Mouse (Mus musculus) intestine, postnatal 0 days (tissue): ENCODE data around the gene Arl5c. TPM values are rescaled to one million over a fixed set of nuclear protein-coding genes. Genes with fewer than 3 reads are reported as not detected.

Experiments
- ATAC-seq: fragments of 200-750 bp; cut with Nextera tagmentation; 2 replicates; pipeline ENCODE4 v1.8.0; 2017; ENCODE audit warnings: mild to moderate bottlenecking, moderate TSS enrichment, moderate library complexity
- H3K27ac ChIP-seq: fragments of 300-500 bp; sonication (generic); 2 replicates; pipeline ENCODE4 v1.5.1; 2014; ENCODE audit warnings: mild to moderate bottlenecking, low read depth, low read length, moderate library complexity
- H3K27me3 ChIP-seq: fragments of 300-500 bp; sonication (generic); replicated peaks from 2 replicates; pipeline ENCODE4 v1.6.1; 2014; ENCODE audit warnings: low read length, mixed read lengths; ENCODE audit not compliant: control insufficient read depth, insufficient read depth
- H3K36me3 ChIP-seq: fragments of 300-500 bp; sonication (generic); 2 replicates; pipeline ENCODE4 v1.6.1; 2014; ENCODE audit warnings: mild to moderate bottlenecking, moderate library complexity; ENCODE audit not compliant: control insufficient read depth, insufficient read depth
- H3K4me1 ChIP-seq: fragments of 300-500 bp; sonication (generic); replicated peaks from 2 replicates; pipeline ENCODE4 v1.6.1; 2014; ENCODE audit warnings: antibody characterized with exemption, low read length, mixed read lengths; ENCODE audit not compliant: control insufficient read depth, insufficient read depth
- H3K4me2 ChIP-seq: fragments of 300-500 bp; sonication (generic); replicated peaks from 2 replicates; pipeline ENCODE4 v1.6.1; 2014; ENCODE audit warnings: low read depth, mild to moderate bottlenecking, moderate library complexity
- H3K4me3 ChIP-seq: fragments of 300-500 bp; sonication (generic); 2 replicates; pipeline ENCODE4 v1.5.1; 2014; ENCODE audit warnings: low read depth, low read length
- H3K9ac ChIP-seq: fragments of 300-500 bp; sonication (generic); 2 replicates; pipeline ENCODE4 v1.6.1; 2014; ENCODE audit warnings: mild to moderate bottlenecking, low read depth, low read length
- H3K9me3 ChIP-seq: fragments of 300-500 bp; sonication (generic); 2 replicates; pipeline ENCODE4 v1.6.1; 2016; ENCODE audit warnings: mixed run types; ENCODE audit not compliant: control insufficient read depth
- CTCF ChIP-seq: sonication (generic); IDR thresholded peaks from 2 replicates; pipeline ENCODE4 v1.5.1; 2016; ENCODE audit warnings: low read depth, mild to moderate bottlenecking, control low read depth, antibody characterized with exemption, moderate library complexity
- WGBS: fragments of 180-500 bp; shearing (Covaris S2); extraction: QIAGEN DNeasy Blood & Tissue Kit; methylation state at CpG from one replicate; pipeline ENCODE4 v1.1.7; 2014; 5-methylcytosine and 5-hydroxymethylcytosine counted together
- polyA plus RNA-seq: library from polyadenylated mRNA; unstranded; fragments of >200 nt; fragmentation: Nextera tagmentation; extraction: Ambion mirVana; gene quantifications from 2 replicates; pipeline ENCODE4 v1.2.1, GENCODE M21; 2015

Gene Arl5c
- polyA plus RNA-seq, 1 experiment from 2014 or later, result 4.2 TPM

- no peak overlapping the region for H3K27ac ChIP-seq
- ATAC-seq, result no peak
- no peak overlapping the region for H3K9ac ChIP-seq
- no peak overlapping the region for H3K4me3 ChIP-seq
- 81% methylated on average over 4 of the region's 4 CpGs for WGBS
- no peak overlapping the region for H3K4me2 ChIP-seq
- no peaks in the 10 kb centered on the region for H3K27me3 ChIP-seq
- no peaks in the 10 kb centered on the region for H3K4me1 ChIP-seq
- no peaks in the 10 kb centered on the region for H3K36me3 ChIP-seq
- no peak for TF ChIP-seq CTCF
- no peaks in the 10 kb centered on the region for H3K9me3 ChIP-seq
Measured at GRCm38 (mm10) chr11:98016824-98017223, 20.8 kb upstream of the Arl5c start.

- Histone ChIP-seq H3K4me3 (no peak overlapping the region), H3K4me1 (no peaks in the 10 kb centered on the region), H3K27me3 (no peaks in the 10 kb centered on the region), H3K27ac (no peak overlapping the region), H3K9ac (no peak overlapping the region), H3K36me3 (no peaks in the 10 kb centered on the region), H3K4me2 (no peak overlapping the region), H3K9me3 (no peaks in the 10 kb centered on the region)
- 81% methylated on average over 5 of the region's 5 CpGs for WGBS
- ATAC-seq, result no peak
- TF ChIP-seq CTCF, result no peak
Measured at GRCm38 (mm10) chr11:98016177-98016576, 20.2 kb upstream of the Arl5c start.

DNA sequence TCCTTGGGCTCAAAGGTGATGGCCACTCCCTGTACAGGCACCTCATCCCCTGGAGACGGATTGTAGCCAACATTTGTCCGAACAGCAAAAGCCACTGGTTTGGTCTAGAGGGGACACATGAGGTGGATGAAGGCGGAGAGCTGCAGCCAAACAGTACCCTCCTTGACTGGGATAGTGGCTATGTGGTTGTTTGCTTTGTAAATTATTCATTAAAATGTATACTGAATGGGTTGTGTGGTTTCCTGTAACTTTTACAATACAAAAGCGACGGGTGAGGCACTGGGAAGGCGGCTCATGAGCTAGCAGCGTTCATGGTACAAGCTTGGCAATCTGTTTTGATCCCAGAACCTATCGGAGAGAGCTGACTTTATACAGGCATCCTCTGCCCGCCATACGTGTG, 16.9 kb upstream of the Arl5c start:
- H3K4me1 ChIP-seq, result no peaks in the 10 kb centered on the region
- no peaks in the 10 kb centered on the region for H3K9me3 ChIP-seq
- H3K27me3 ChIP-seq, result no peaks in the 10 kb centered on the region
- H3K4me3 ChIP-seq, result no peak overlapping the region
- no peak overlapping the region for H3K4me2 ChIP-seq
- no peak for ATAC-seq
- no peak for TF ChIP-seq CTCF
- H3K27ac ChIP-seq, result no peak overlapping the region
- no peak overlapping the region for H3K9ac ChIP-seq
- H3K36me3 ChIP-seq, result no peaks in the 10 kb centered on the region
- WGBS, result 70% methylated on average over 10 of the region's 10 CpGs

- Histone ChIP-seq H3K27me3 (no peaks in the 10 kb centered on the region), H3K36me3 (no peaks in the 10 kb centered on the region), H3K9me3 (no peaks in the 10 kb centered on the region), H3K27ac (no peak overlapping the region), H3K9ac (no peak overlapping the region), H3K4me1 (no peaks in the 10 kb centered on the region), H3K4me3 (no peak overlapping the region), H3K4me2 (no peak overlapping the region)
- TF ChIP-seq CTCF, result no peak
- ATAC-seq, result peak; percentile 10; the same call in 1 of the 2 replicates
- WGBS, result 52% methylated on average over 8 of the region's 9 CpGs
Measured at GRCm38 (mm10) chr11:98011716-98012115, 15.7 kb upstream of the Arl5c start.

GRCm38 (mm10) chr11:98008087-98008486, 12.1 kb upstream of the Arl5c start:
- Histone ChIP-seq H3K36me3 (no peaks in the 10 kb centered on the region), H3K27me3 (no peaks in the 10 kb centered on the region), H3K9me3 (no peaks in the 10 kb centered on the region), H3K4me1 (no peaks in the 10 kb centered on the region), H3K27ac (no peak overlapping the region), H3K4me3 (no peak overlapping the region), H3K4me2 (no peak overlapping the region), H3K9ac (no peak overlapping the region)
- WGBS, result 76% methylated on average over 11 of the region's 11 CpGs
- ATAC-seq, result no peak
- no peak for TF ChIP-seq CTCF

DNA sequence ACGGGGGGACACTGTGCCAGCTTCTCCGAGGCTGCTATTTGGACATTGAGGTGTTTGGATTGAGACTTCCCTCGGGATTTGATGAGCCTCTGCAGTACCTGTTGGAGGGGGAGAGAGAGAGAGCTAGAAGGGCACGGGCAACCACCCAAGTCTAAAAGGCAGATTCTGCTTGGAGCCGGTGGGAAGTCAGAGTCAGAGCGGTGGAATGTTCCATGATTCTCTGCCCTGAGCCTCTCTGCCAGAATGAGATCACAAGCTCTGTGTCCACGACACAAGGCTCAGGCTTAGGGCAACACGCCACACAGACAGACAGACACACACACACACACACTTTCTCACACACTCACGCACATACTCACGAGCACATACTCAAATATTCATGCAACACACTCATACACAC, 9.7 kb upstream of the Arl5c start:
- Histone ChIP-seq H3K27me3 (peaks cover 15% of the 10 kb centered on the region; the same call in 1 of the 2 replicates), H3K4me3 (no peak overlapping the region), H3K4me2 (no peak overlapping the region), H3K4me1 (0 out of 2 replicates have a peak, but pooled peaks cover 3% of the 10 kb centered on the region), H3K36me3 (no peaks in the 10 kb centered on the region), H3K27ac (no peak overlapping the region), H3K9ac (no peak overlapping the region), H3K9me3 (no peaks in the 10 kb centered on the region)
- ATAC-seq, result no peak
- no peak for TF ChIP-seq CTCF
- WGBS, result 81% methylated on average over 10 of the region's 10 CpGs

- no peak for TF ChIP-seq CTCF
- Histone ChIP-seq H3K4me3 (no peak overlapping the region), H3K9ac (no peak overlapping the region), H3K27ac (no peak overlapping the region), H3K27me3 (peaks cover 15% of the 10 kb centered on the region; the same call in 1 of the 2 replicates), H3K36me3 (no peaks in the 10 kb centered on the region), H3K4me1 (0 out of 2 replicates have a peak, but pooled peaks cover 3% of the 10 kb centered on the region), H3K4me2 (peak overlapping the region; percentile 45), H3K9me3 (no peaks in the 10 kb centered on the region)
- WGBS, result 45% methylated on average over 13 of the region's 13 CpGs
- ATAC-seq, result peak; percentile 80
Measured at GRCm38 (mm10) chr11:98005076-98005475, 9.1 kb upstream of the Arl5c start.
